Mouse (Mus musculus): ENCODE data around the gene Slc25a20. TPM values are rescaled to one million over a fixed set of nuclear protein-coding genes. Genes with fewer than 3 reads are reported as not detected.
A peak's percentile ranks its signal among the peaks of the same experiment; 100 is the strongest.

The Slc25a20 gene
- polyA plus RNA-seq, 1 experiment from 2014 or later = 30.3 TPM

GRCm38 (mm10) chr9:108703373-108704110 lies 41.7 kb downstream of the Slc25a20 start:
- 42% methylated on average over 12 of the region's 12 CpGs for WGBS (ENCODE audit: insufficient replicate concordance)
- no peak overlapping the region for H3K9ac ChIP-seq (ENCODE audit: low read depth, low read length)
- no peaks in the 10 kb centered on the region for H3K9me3 ChIP-seq (replicated peaks; ENCODE audit: control insufficient read depth, low read length)
- H3K4me1 ChIP-seq (ENCODE audit: control insufficient read depth, insufficient read depth, low read length) = peaks cover 11% of the 10 kb centered on the region
- no peak for ATAC-seq (replicated peaks; ENCODE audit: insufficient number of reproducible peaks, low FRiP score, low TSS enrichment)
- H3K4me3 ChIP-seq (ENCODE audit: low read depth, low read length) = no peak overlapping the region
- H3K36me3 ChIP-seq (ENCODE audit: control insufficient read depth, insufficient read depth, low read length) = no peaks in the 10 kb centered on the region
- H3K27me3 ChIP-seq (ENCODE audit: control insufficient read depth, insufficient read depth, low read length) = no peaks in the 10 kb centered on the region
- H3K27ac ChIP-seq (ENCODE audit: low read depth, low read length) = no peak overlapping the region
- H3K4me2 ChIP-seq = no peak overlapping the region

DNA sequence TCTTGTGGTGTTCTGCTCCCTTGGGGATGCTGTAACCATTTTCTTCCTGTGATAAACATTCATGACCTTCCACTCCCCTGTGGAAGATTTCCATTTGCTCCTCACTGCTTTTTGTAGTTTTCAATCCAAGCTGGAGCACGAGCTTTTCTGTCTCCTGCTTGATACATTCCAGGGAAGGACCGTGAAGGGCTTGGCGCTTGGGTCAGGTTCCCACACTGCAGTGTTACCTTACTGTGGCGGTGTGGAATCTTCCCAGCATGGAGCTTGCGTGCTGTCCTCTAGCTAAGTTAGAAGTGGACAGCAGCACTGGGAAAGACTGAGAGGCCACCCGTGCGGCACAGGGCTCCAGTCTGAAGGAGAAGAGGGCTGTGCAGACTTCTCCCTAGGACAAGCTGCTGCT lies 42.7 kb downstream of the Slc25a20 start:
- no peak for ATAC-seq (replicated peaks; ENCODE audit: insufficient number of reproducible peaks, low FRiP score, low TSS enrichment)
- H3K27ac ChIP-seq (ENCODE audit: low read depth, low read length) = no peak overlapping the region
- no peaks in the 10 kb centered on the region for H3K27me3 ChIP-seq (ENCODE audit: control insufficient read depth, insufficient read depth, low read length)
- no peak overlapping the region for H3K4me2 ChIP-seq
- H3K4me1 ChIP-seq (ENCODE audit: control insufficient read depth, insufficient read depth, low read length) = peaks cover 11% of the 10 kb centered on the region
- H3K9ac ChIP-seq (ENCODE audit: low read depth, low read length) = peak overlapping the region; percentile 34; the same call in 1 of the 2 replicates
- 51% methylated on average over 7 of the region's 7 CpGs for WGBS (ENCODE audit: insufficient replicate concordance)
- H3K9me3 ChIP-seq (replicated peaks; ENCODE audit: control insufficient read depth, low read length) = no peaks in the 10 kb centered on the region
- no peak overlapping the region for H3K4me3 ChIP-seq (ENCODE audit: low read depth, low read length)
- no peaks in the 10 kb centered on the region for H3K36me3 ChIP-seq (ENCODE audit: control insufficient read depth, insufficient read depth, low read length)

DNA sequence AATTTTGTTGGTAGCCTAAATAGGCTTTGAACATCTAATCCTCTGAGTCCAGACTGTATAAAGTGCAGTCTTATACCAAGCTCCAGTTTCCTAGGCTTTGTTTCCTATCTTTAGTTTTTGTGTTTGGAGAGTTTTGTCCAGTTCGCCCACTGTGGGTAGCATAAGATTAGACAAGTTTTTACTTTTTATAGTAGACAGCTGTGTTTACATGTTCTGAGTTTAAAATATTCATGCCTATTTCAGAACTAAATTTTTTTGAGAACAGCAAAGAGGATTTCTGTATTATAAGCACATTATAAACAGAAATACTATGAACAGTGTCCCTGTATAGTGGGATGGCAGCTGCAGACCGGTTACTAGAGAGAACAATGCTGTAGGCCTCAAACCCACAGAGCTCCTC lies 45.3 kb downstream of the Slc25a20 start:
- ATAC-seq (replicated peaks; ENCODE audit: insufficient number of reproducible peaks, low FRiP score, low TSS enrichment) = no peak
- no peaks in the 10 kb centered on the region for H3K27me3 ChIP-seq (ENCODE audit: control insufficient read depth, insufficient read depth, low read length)
- no peak overlapping the region for H3K27ac ChIP-seq (ENCODE audit: low read depth, low read length)
- H3K36me3 ChIP-seq (ENCODE audit: control insufficient read depth, insufficient read depth, low read length) = no peaks in the 10 kb centered on the region
- H3K9ac ChIP-seq (ENCODE audit: low read depth, low read length) = no peak overlapping the region
- no peaks in the 10 kb centered on the region for H3K9me3 ChIP-seq (replicated peaks; ENCODE audit: control insufficient read depth, low read length)
- WGBS (ENCODE audit: insufficient replicate concordance) = 79% methylated on average over 2 of the region's 2 CpGs
- H3K4me2 ChIP-seq = no peak overlapping the region
- no peak overlapping the region for H3K4me3 ChIP-seq (ENCODE audit: low read depth, low read length)
- H3K4me1 ChIP-seq (ENCODE audit: control insufficient read depth, insufficient read depth, low read length) = peaks cover 11% of the 10 kb centered on the region

- Histone ChIP-seq H3K9ac (ENCODE audit: low read depth, low read length) (no peak overlapping the region), H3K4me2 (no peak overlapping the region), H3K4me3 (ENCODE audit: low read depth, low read length) (no peak overlapping the region), H3K4me1 (ENCODE audit: control insufficient read depth, insufficient read depth, low read length) (peaks cover 5% of the 10 kb centered on the region), H3K27me3 (ENCODE audit: control insufficient read depth, insufficient read depth, low read length) (no peaks in the 10 kb centered on the region), H3K9me3 (replicated peaks; ENCODE audit: control insufficient read depth, low read length) (no peaks in the 10 kb centered on the region), H3K27ac (ENCODE audit: low read depth, low read length) (no peak overlapping the region), H3K36me3 (ENCODE audit: control insufficient read depth, insufficient read depth, low read length) (no peaks in the 10 kb centered on the region)
- no peak for ATAC-seq (replicated peaks; ENCODE audit: insufficient number of reproducible peaks, low FRiP score, low TSS enrichment)
- 77% methylated on average over 8 of the region's 8 CpGs for WGBS (ENCODE audit: insufficient replicate concordance)
These were observed 46.9 kb downstream of the Slc25a20 start for GRCm38 (mm10) chr9:108708833-108709232.

DNA sequence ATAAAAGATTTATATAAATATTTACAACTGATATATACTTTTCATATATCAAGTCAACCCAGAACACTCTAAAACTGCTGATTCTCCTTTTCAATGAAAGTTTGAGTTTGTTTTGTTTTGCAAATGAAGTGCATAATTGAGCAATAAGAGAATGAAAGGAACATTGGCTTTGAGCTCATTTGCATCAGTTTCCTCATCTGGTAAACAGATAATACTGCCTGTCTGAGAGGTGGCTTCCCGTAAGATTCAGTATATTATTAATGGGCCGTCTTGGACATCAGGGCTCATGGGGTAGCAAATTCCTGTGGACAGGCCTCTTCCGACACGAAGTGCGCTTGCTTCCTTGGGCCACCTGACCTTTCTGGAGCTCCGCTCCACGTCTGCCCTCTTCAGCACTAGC lies 48.9 kb downstream of the Slc25a20 start:
- Histone ChIP-seq H3K9me3 (replicated peaks; ENCODE audit: control insufficient read depth, low read length) (no peaks in the 10 kb centered on the region), H3K36me3 (ENCODE audit: control insufficient read depth, insufficient read depth, low read length) (no peaks in the 10 kb centered on the region), H3K27ac (ENCODE audit: low read depth, low read length) (no peak overlapping the region), H3K27me3 (ENCODE audit: control insufficient read depth, insufficient read depth, low read length) (no peaks in the 10 kb centered on the region), H3K4me1 (ENCODE audit: control insufficient read depth, insufficient read depth, low read length) (no peaks in the 10 kb centered on the region), H3K4me2 (no peak overlapping the region), H3K9ac (ENCODE audit: low read depth, low read length) (no peak overlapping the region), H3K4me3 (ENCODE audit: low read depth, low read length) (no peak overlapping the region)
- 80% methylated on average over 7 of the region's 7 CpGs for WGBS (ENCODE audit: insufficient replicate concordance)
- ATAC-seq (replicated peaks; ENCODE audit: insufficient number of reproducible peaks, low FRiP score, low TSS enrichment) = no peak

DNA sequence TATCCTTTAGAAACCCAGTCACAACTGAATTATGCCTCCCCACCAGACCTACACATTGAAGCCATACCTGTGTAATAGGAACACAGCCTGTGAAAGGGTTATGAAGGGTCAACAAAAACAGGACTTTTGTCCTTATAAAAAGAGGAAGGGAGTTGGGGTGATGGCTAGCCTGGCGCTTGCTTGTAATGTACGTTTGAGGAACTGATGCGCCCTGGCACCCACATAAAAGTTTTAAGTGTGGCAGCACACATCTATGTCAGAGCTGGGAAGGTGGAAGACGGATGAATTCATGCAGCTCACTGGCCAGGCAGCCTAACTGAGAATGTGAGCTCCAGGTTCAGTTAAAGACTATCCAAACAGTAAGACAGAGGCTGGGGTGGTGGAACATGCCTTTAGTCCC lies 54.3 kb downstream of the Slc25a20 start:
- 89% methylated on average over 4 of the region's 4 CpGs for WGBS (ENCODE audit: insufficient replicate concordance)

GRCm38 (mm10) chr9:108723751-108724150 lies 61.9 kb downstream of the Slc25a20 start:
- Histone ChIP-seq H3K4me2 (no peak overlapping the region), H3K9me3 (replicated peaks; ENCODE audit: control insufficient read depth, low read length) (no peaks in the 10 kb centered on the region), H3K27me3 (ENCODE audit: control insufficient read depth, insufficient read depth, low read length) (no peaks in the 10 kb centered on the region), H3K36me3 (ENCODE audit: control insufficient read depth, insufficient read depth, low read length) (0 out of 2 replicates have a peak, but pooled peaks cover 3% of the 10 kb centered on the region), H3K4me3 (ENCODE audit: low read depth, low read length) (no peak overlapping the region), H3K4me1 (ENCODE audit: control insufficient read depth, insufficient read depth, low read length) (no peaks in the 10 kb centered on the region), H3K9ac (ENCODE audit: low read depth, low read length) (no peak overlapping the region), H3K27ac (ENCODE audit: low read depth, low read length) (no peak overlapping the region)
- WGBS (ENCODE audit: insufficient replicate concordance) = 65% methylated on average over 2 of the region's 2 CpGs
- ATAC-seq (replicated peaks; ENCODE audit: insufficient number of reproducible peaks, low FRiP score, low TSS enrichment) = no peak

More for the DNA sequence above, 54.3 kb downstream of the Slc25a20 start:
- no peak overlapping the region for H3K4me2 ChIP-seq
- H3K36me3 ChIP-seq (ENCODE audit: control insufficient read depth, insufficient read depth, low read length) = 0 out of 2 replicates have a peak, but pooled peaks cover 3% of the 10 kb centered on the region
- H3K9me3 ChIP-seq (replicated peaks; ENCODE audit: control insufficient read depth, low read length) = no peaks in the 10 kb centered on the region
- H3K4me1 ChIP-seq (ENCODE audit: control insufficient read depth, insufficient read depth, low read length) = no peaks in the 10 kb centered on the region
- H3K27ac ChIP-seq (ENCODE audit: low read depth, low read length) = no peak overlapping the region
- ATAC-seq (replicated peaks; ENCODE audit: insufficient number of reproducible peaks, low FRiP score, low TSS enrichment) = no peak
- no peak overlapping the region for H3K9ac ChIP-seq (ENCODE audit: low read depth, low read length)
- no peak overlapping the region for H3K4me3 ChIP-seq (ENCODE audit: low read depth, low read length)
- H3K27me3 ChIP-seq (ENCODE audit: control insufficient read depth, insufficient read depth, low read length) = no peaks in the 10 kb centered on the region

GRCm38 (mm10) chr9:108726116-108726515 lies 64.2 kb downstream of the Slc25a20 start:
- Histone ChIP-seq H3K4me1 (ENCODE audit: control insufficient read depth, insufficient read depth, low read length) (no peaks in the 10 kb centered on the region), H3K27me3 (ENCODE audit: control insufficient read depth, insufficient read depth, low read length) (no peaks in the 10 kb centered on the region), H3K9me3 (replicated peaks; ENCODE audit: control insufficient read depth, low read length) (no peaks in the 10 kb centered on the region), H3K36me3 (ENCODE audit: control insufficient read depth, insufficient read depth, low read length) (no peaks in the 10 kb centered on the region), H3K4me2 (no peak overlapping the region), H3K27ac (ENCODE audit: low read depth, low read length) (no peak overlapping the region), H3K9ac (ENCODE audit: low read depth, low read length) (no peak overlapping the region), H3K4me3 (ENCODE audit: low read depth, low read length) (no peak overlapping the region)
- 84% methylated on average over 5 of the region's 5 CpGs for WGBS (ENCODE audit: insufficient replicate concordance)
- ATAC-seq (replicated peaks; ENCODE audit: insufficient number of reproducible peaks, low FRiP score, low TSS enrichment) = no peak

- no peak for ATAC-seq (replicated peaks; ENCODE audit: insufficient number of reproducible peaks, low FRiP score, low TSS enrichment)
- Histone ChIP-seq H3K9me3 (replicated peaks; ENCODE audit: control insufficient read depth, low read length) (no peaks in the 10 kb centered on the region), H3K4me2 (no peak overlapping the region), H3K4me1 (ENCODE audit: control insufficient read depth, insufficient read depth, low read length) (no peaks in the 10 kb centered on the region), H3K27ac (ENCODE audit: low read depth, low read length) (no peak overlapping the region), H3K36me3 (ENCODE audit: control insufficient read depth, insufficient read depth, low read length) (0 out of 2 replicates have a peak, but pooled peaks cover 3% of the 10 kb centered on the region), H3K9ac (ENCODE audit: low read depth, low read length) (no peak overlapping the region), H3K4me3 (ENCODE audit: low read depth, low read length) (no peak overlapping the region), H3K27me3 (ENCODE audit: control insufficient read depth, insufficient read depth, low read length) (no peaks in the 10 kb centered on the region)
These were observed 67.2 kb downstream of the Slc25a20 start for GRCm38 (mm10) chr9:108729050-108729449.
